Mouse (Mus musculus): ENCODE data around the gene Slc9c1. TPM values are rescaled to one million over a fixed set of nuclear protein-coding genes. Genes with fewer than 3 reads are reported as not detected.
A peak's percentile ranks its signal among the peaks of the same experiment; 100 is the strongest.

Slc9c1 gene
- polyA plus RNA-seq, 1 experiment from 2014 or later, result not detected

DNA sequence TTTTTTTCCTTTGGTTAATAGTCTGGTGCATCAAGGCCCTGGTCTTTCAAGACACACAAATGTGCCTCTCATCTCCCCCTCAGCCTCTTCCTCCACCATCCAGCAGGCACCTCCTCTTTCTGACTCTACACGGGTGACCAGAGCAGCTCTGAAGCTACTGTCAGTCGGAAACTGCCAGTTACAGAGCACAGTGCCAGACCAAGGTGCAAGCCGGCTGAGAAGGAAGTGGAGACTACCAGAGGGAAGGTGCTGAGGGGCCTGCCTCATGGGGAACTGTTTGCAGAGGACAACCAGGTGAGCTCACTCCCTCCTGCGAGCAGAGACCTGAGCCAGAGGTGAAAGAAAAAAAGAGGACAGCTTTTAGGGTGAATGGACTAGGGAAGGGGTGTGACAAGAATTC lies 75.2 kb downstream of the Slc9c1 start, which contains the start of gene Gcsam:
Gcsam (plus strand) TSS at position 114 of the 400 bp plus-strand sequence.
- H3K4me3 ChIP-seq (replicated peaks; ENCODE audit: low read depth, low read length), result no peak within 1 kb of the TSS
- 0 out of 2 replicates have a peak, but pooled peaks cover 4% of the 10 kb centered on the region for H3K27me3 ChIP-seq (ENCODE audit: control insufficient read depth, insufficient read depth, low read length)
- no peak within 1 kb of the TSS for H3K9ac ChIP-seq (replicated peaks; ENCODE audit: low read length)
- 83% methylated on average over 4 of the region's 4 CpGs for WGBS
- H3K4me2 ChIP-seq (ENCODE audit: low read length), result no peak within 1 kb of the TSS
- H3K9me3 ChIP-seq (ENCODE audit: control insufficient read depth, low read length), result no peaks in the 10 kb centered on the region
- H3K4me1 ChIP-seq (ENCODE audit: control insufficient read depth, insufficient read depth, low read length), result no peaks in the 10 kb centered on the region
- H3K27ac ChIP-seq (replicated peaks; ENCODE audit: low read depth, low read length), result no peak within 1 kb of the TSS
- ATAC-seq (ENCODE audit: low FRiP score, low TSS enrichment) (no peak; the same call in 1 of the 2 replicates), DNase-seq (no peak)
- H3K36me3 ChIP-seq (ENCODE audit: control insufficient read depth, insufficient read depth, low read length), result no peaks in the 10 kb centered on the region

DNA sequence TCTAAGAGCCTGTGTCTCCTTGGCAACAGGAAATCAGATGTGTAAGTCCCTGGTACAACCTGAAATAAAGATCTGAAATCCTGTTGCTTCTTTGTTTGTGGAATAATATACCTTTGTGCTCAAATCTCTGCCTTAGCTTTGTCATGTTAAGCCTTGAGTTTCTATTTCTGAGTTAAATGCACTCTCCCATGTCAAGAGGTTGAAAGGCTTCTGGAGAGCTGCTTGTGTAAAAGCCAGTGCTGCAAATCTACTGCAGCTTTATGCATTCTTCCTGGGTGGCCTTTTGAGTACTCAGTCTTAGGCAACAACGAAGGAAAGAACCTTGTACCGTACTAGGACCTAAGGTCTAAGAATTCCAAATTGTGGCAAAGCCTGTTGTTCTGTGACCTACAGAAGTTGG lies 78.1 kb downstream of the Slc9c1 start:
- WGBS, result 47% methylated on average over 2 of the region's 2 CpGs
- H3K27ac ChIP-seq (replicated peaks; ENCODE audit: low read depth, low read length), result no peak overlapping the region
- H3K4me1 ChIP-seq (ENCODE audit: control insufficient read depth, insufficient read depth, low read length), result no peaks in the 10 kb centered on the region
- H3K4me3 ChIP-seq (replicated peaks; ENCODE audit: low read depth, low read length), result no peak overlapping the region
- H3K27me3 ChIP-seq (ENCODE audit: control insufficient read depth, insufficient read depth, low read length), result 0 out of 2 replicates have a peak, but pooled peaks cover 4% of the 10 kb centered on the region
- no peak overlapping the region for H3K9ac ChIP-seq (replicated peaks; ENCODE audit: low read length)
- H3K4me2 ChIP-seq (ENCODE audit: low read length), result no peak overlapping the region
- no peaks in the 10 kb centered on the region for H3K9me3 ChIP-seq (ENCODE audit: control insufficient read depth, low read length)
- no peak for ATAC-seq (ENCODE audit: low FRiP score, low TSS enrichment)
- no peak for DNase-seq
- no peaks in the 10 kb centered on the region for H3K36me3 ChIP-seq (ENCODE audit: control insufficient read depth, insufficient read depth, low read length)

DNA sequence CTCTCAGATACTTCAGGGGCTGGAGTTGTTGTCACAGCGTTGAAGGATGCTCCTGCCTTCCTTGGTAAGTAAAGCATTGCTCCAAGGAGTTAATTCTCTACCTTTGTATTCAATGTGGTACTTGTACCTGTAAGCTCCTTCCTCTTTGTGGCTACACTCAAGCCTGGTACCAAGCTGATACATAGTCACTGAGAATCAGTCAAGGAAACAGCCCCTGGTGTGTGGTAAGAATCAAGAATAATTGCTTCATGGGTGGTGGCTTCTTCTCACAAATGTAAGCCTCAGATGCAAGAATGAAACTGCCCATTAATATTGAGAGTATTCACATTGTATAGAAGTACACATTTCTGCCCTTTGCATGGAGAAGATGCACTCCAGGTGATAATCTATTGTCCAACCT lies 80.8 kb downstream of the Slc9c1 start:
- Histone ChIP-seq H3K4me3 (replicated peaks; ENCODE audit: low read depth, low read length) (no peak overlapping the region), H3K36me3 (ENCODE audit: control insufficient read depth, insufficient read depth, low read length) (no peaks in the 10 kb centered on the region), H3K4me2 (ENCODE audit: low read length) (no peak overlapping the region), H3K27me3 (ENCODE audit: control insufficient read depth, insufficient read depth, low read length) (no peaks in the 10 kb centered on the region), H3K27ac (replicated peaks; ENCODE audit: low read depth, low read length) (no peak overlapping the region), H3K4me1 (ENCODE audit: control insufficient read depth, insufficient read depth, low read length) (no peaks in the 10 kb centered on the region), H3K9ac (replicated peaks; ENCODE audit: low read length) (no peak overlapping the region), H3K9me3 (ENCODE audit: control insufficient read depth, low read length) (no peaks in the 10 kb centered on the region)
- 91% methylated on average over 1 of the region's 1 CpGs for WGBS
- DNase-seq (no peak), ATAC-seq (ENCODE audit: low FRiP score, low TSS enrichment) (no peak)

DNA sequence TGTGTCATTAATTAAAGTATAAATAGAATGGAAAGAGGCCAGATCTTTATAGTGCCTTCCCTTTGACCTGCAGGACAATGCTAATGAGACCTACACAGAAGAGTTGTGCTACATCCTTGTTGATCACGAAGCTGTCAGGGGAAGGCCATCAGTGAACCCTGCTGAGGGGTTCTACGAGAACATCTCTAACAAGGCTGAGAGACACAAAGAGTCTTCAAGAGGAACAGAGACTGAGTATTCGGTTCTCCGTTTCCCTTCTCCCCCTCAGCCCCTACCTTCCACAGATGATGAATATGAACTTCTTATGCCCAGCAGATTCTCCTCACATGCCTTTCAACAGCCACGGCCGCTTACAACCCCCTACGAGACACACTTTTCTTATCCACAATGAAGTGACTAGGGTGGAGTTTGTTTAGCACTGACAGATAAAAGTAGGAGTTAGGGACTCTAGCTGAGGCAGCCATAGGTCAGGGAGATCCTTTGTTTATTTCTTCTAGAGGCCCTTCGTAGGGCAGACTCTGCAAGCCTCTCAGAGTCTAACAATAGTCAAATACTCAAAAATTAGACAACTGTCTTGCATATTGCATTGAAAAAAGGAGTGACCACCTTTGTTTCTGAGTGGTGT lies 84.8 kb downstream of the Slc9c1 start:
- DNase-seq (no peak), ATAC-seq (ENCODE audit: low FRiP score, low TSS enrichment) (no peak)
- H3K36me3 ChIP-seq (ENCODE audit: control insufficient read depth, insufficient read depth, low read length), result no peaks in the 10 kb centered on the region
- no peaks in the 10 kb centered on the region for H3K9me3 ChIP-seq (ENCODE audit: control insufficient read depth, low read length)
- no peaks in the 10 kb centered on the region for H3K4me1 ChIP-seq (ENCODE audit: control insufficient read depth, insufficient read depth, low read length)
- H3K4me2 ChIP-seq (ENCODE audit: low read length), result no peak overlapping the region
- no peak overlapping the region for H3K4me3 ChIP-seq (replicated peaks; ENCODE audit: low read depth, low read length)
- 85% methylated on average over 8 of the region's 8 CpGs for WGBS
- no peak overlapping the region for H3K9ac ChIP-seq (replicated peaks; ENCODE audit: low read length)
- no peak overlapping the region for H3K27ac ChIP-seq (replicated peaks; ENCODE audit: low read depth, low read length)
- no peaks in the 10 kb centered on the region for H3K27me3 ChIP-seq (ENCODE audit: control insufficient read depth, insufficient read depth, low read length)

DNA sequence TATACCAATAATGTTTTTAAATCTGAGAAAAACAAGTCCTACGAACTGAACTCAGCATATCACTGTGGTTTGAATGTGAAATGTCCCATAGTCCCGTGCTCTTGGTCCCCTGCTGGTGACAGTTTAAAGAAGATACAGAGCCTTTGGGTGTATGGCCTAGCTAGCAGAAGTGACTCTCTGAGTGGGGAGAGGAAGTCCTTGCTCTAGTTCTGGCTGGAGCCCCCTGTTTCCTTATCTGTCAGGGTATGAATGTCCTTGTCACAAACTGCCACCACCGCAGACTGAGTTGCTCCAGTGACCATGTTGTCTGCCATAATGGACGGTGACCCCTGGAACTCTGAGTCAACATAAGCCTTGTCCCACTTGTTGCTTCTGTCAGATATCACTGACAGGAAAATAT lies 88.1 kb downstream of the Slc9c1 start:
- H3K4me2 ChIP-seq (ENCODE audit: low read length), result no peak overlapping the region
- H3K36me3 ChIP-seq (ENCODE audit: control insufficient read depth, insufficient read depth, low read length), result no peaks in the 10 kb centered on the region
- DNase-seq, result no peak
- H3K9ac ChIP-seq (replicated peaks; ENCODE audit: low read length), result no peak overlapping the region
- no peak for ATAC-seq (ENCODE audit: low FRiP score, low TSS enrichment)
- WGBS, result 92% methylated on average over 4 of the region's 4 CpGs
- no peak overlapping the region for H3K4me3 ChIP-seq (replicated peaks; ENCODE audit: low read depth, low read length)
- no peaks in the 10 kb centered on the region for H3K9me3 ChIP-seq (ENCODE audit: control insufficient read depth, low read length)
- no peaks in the 10 kb centered on the region for H3K27me3 ChIP-seq (ENCODE audit: control insufficient read depth, insufficient read depth, low read length)
- H3K27ac ChIP-seq (replicated peaks; ENCODE audit: low read depth, low read length), result no peak overlapping the region
- no peaks in the 10 kb centered on the region for H3K4me1 ChIP-seq (ENCODE audit: control insufficient read depth, insufficient read depth, low read length)

DNA sequence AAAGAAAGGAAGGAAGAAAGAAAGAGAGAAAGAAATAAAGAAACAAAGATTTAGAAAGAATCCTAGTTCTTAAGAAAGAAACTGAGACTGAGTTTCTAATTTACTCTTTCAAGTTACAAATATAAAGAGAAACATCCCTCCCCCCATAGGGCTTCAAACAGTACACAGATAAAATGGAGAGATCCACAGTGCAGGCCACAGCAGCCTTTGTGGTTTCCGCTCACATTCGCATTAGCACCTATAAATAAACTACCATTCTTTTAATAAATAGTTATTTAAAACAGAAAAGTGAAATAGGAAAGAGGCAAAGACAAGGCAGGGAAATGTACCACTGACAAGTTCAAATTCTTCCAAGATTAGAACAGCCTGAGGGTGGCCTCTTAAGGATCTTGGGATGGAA lies 89.7 kb downstream of the Slc9c1 start:
- H3K4me3 ChIP-seq (replicated peaks; ENCODE audit: low read depth, low read length), result no peak overlapping the region
- no peak overlapping the region for H3K4me2 ChIP-seq (ENCODE audit: low read length)
- H3K4me1 ChIP-seq (ENCODE audit: control insufficient read depth, insufficient read depth, low read length), result no peaks in the 10 kb centered on the region
- no peak overlapping the region for H3K9ac ChIP-seq (replicated peaks; ENCODE audit: low read length)
- ATAC-seq (ENCODE audit: low FRiP score, low TSS enrichment) (no peak), DNase-seq (no peak)
- H3K27ac ChIP-seq (replicated peaks; ENCODE audit: low read depth, low read length), result no peak overlapping the region
- no peaks in the 10 kb centered on the region for H3K36me3 ChIP-seq (ENCODE audit: control insufficient read depth, insufficient read depth, low read length)
- H3K27me3 ChIP-seq (ENCODE audit: control insufficient read depth, insufficient read depth, low read length), result no peaks in the 10 kb centered on the region
- 90% methylated on average over 2 of the region's 2 CpGs for WGBS
- H3K9me3 ChIP-seq (ENCODE audit: control insufficient read depth, low read length), result no peaks in the 10 kb centered on the region

DNA sequence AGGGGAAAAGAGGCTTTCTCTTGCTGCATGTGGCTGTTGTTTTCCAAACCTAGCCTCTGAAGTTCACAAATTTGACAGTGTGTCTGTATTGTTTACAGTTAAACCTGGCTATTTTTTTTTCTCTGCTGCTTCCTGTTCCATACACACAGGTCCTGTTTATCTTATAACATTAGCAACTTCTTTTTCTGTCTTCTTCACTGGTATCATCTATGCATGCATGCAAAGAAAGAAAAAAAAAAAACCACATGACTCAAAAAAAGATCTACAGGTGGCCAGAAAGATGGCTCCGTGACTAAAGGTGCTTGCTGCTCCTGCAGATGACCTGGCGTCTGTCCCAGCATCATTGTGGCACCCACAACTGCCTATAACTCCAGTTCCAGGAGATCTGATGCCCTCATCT lies 90.2 kb downstream of the Slc9c1 start:
- H3K4me1 ChIP-seq (ENCODE audit: control insufficient read depth, insufficient read depth, low read length), result no peaks in the 10 kb centered on the region
- no peak overlapping the region for H3K4me2 ChIP-seq (ENCODE audit: low read length)
- no peaks in the 10 kb centered on the region for H3K27me3 ChIP-seq (ENCODE audit: control insufficient read depth, insufficient read depth, low read length)
- H3K9ac ChIP-seq (replicated peaks; ENCODE audit: low read length), result no peak overlapping the region
- 84% methylated on average over 2 of the region's 2 CpGs for WGBS
- H3K4me3 ChIP-seq (replicated peaks; ENCODE audit: low read depth, low read length), result no peak overlapping the region
- H3K36me3 ChIP-seq (ENCODE audit: control insufficient read depth, insufficient read depth, low read length), result no peaks in the 10 kb centered on the region
- no peak overlapping the region for H3K27ac ChIP-seq (replicated peaks; ENCODE audit: low read depth, low read length)
- no peaks in the 10 kb centered on the region for H3K9me3 ChIP-seq (ENCODE audit: control insufficient read depth, low read length)
- DNase-seq (no peak), ATAC-seq (ENCODE audit: low FRiP score, low TSS enrichment) (no peak)

DNA sequence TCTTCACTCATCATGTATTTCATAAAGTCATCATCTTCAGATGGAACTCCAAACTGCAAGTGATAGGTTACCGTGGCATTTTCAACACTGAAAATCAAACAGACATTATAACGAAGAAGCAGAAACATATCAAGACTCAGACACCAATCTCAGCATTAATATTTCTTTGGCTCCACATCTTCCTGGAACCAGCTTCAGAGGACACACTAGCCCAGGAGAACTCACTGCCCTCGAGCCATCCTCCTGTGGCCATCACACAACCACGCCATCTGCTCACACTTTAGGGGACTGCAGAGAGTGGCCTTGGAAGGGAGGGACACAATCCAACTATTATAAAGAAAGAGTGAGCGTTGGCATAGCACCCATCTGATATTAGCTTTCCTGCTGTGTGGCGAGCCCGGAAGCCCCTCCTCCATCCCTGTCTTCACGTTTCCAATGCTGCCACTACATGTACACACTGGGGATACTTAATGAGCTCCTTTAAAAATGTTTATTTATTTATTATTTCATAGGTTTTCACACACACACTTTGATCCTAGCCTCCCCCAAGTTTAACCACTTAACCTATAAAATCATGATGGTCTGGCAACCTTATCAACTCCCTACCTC lies 94.5 kb downstream of the Slc9c1 start:
- Histone ChIP-seq H3K27ac (replicated peaks; ENCODE audit: low read depth, low read length) (no peak overlapping the region), H3K4me1 (ENCODE audit: control insufficient read depth, insufficient read depth, low read length) (no peaks in the 10 kb centered on the region), H3K4me3 (replicated peaks; ENCODE audit: low read depth, low read length) (no peak overlapping the region), H3K9ac (replicated peaks; ENCODE audit: low read length) (no peak overlapping the region), H3K27me3 (ENCODE audit: control insufficient read depth, insufficient read depth, low read length) (no peaks in the 10 kb centered on the region), H3K4me2 (ENCODE audit: low read length) (no peak overlapping the region), H3K9me3 (ENCODE audit: control insufficient read depth, low read length) (no peaks in the 10 kb centered on the region), H3K36me3 (ENCODE audit: control insufficient read depth, insufficient read depth, low read length) (no peaks in the 10 kb centered on the region)
- 79% methylated on average over 8 of the region's 8 CpGs for WGBS
- DNase-seq (no peak), ATAC-seq (ENCODE audit: low FRiP score, low TSS enrichment) (no peak)

DNA sequence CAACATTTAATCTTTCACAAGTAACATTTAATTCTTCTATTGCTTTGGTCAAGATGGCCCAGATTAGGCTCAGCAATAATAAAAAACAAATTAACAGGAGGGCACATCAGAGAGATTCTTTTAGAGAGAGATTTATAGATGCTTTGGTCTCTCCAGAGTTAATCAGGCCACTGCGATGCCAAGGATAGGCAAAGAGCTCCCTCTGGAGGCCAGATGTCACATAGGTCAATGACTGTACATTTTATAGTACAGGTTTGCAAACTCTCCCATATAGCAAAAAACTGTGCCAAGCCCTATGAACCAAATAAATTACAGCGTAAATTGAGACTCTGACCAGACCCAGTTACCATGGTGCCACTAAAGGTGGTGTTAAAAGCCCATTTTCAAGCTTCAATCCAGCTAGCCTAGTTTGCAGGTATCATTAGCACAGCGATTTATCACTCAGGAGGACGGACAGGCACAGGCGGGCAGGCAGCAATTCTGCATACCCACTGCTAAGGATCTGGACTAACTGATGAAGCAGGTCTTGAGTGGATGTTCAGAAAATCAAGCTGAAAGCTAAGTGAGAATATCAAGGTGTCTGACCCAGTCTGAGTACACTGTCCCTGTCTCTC lies 95.3 kb downstream of the Slc9c1 start:
- Histone ChIP-seq H3K4me1 (ENCODE audit: control insufficient read depth, insufficient read depth, low read length) (no peaks in the 10 kb centered on the region), H3K36me3 (ENCODE audit: control insufficient read depth, insufficient read depth, low read length) (no peaks in the 10 kb centered on the region), H3K27ac (replicated peaks; ENCODE audit: low read depth, low read length) (no peak overlapping the region), H3K9ac (replicated peaks; ENCODE audit: low read length) (no peak overlapping the region), H3K4me3 (replicated peaks; ENCODE audit: low read depth, low read length) (no peak overlapping the region), H3K27me3 (ENCODE audit: control insufficient read depth, insufficient read depth, low read length) (no peaks in the 10 kb centered on the region), H3K9me3 (ENCODE audit: control insufficient read depth, low read length) (no peaks in the 10 kb centered on the region), H3K4me2 (ENCODE audit: low read length) (no peak overlapping the region)
- ATAC-seq (ENCODE audit: low FRiP score, low TSS enrichment) (peak; percentile 67; the same call in 1 of the 2 replicates), DNase-seq (peak; percentile 92)
- WGBS, result 60% methylated on average over 5 of the region's 5 CpGs

All from midbrain, embryonic 14.5 days (tissue).